Mouse (Mus musculus): Measurements from ENCODE around the gene Tatdn2. TPM values are rescaled to one million over a fixed set of nuclear protein-coding genes. Genes with fewer than 3 reads are reported as not detected.

Gene Tatdn2
- total and polyA plus RNA-seq, 3 experiments: 20.9 to 72.0 (median 33.1) TPM

- Histone ChIP-seq H3K9me3 (replicated peaks) (no peaks in the 10 kb centered on the region), H3K4me3 (ENCODE audit: low read depth, low read length) (no peak overlapping the region), H3K27me3 (ENCODE audit: insufficient read depth, low read length) (no peaks in the 10 kb centered on the region), H3K4me1 (ENCODE audit: insufficient read depth, low read depth, low read length) (peaks cover 27% of the 10 kb centered on the region), H3K36me3 (replicated peaks) (peaks cover 99% of the 10 kb centered on the region)
- no peak for ATAC-seq (ENCODE audit: extremely low read depth, insufficient number of reproducible peaks, low FRiP score, poor library complexity, severe bottlenecking)
- DNase-seq (ENCODE audit: low spot score): no peak
- TF ChIP-seq CTCF (IDR thresholded peaks at IDR 0.05; ENCODE audit: low read depth, low read length): no peak
- no peak for TF ChIP-seq GATA2 (IDR thresholded peaks at IDR 0.05; ENCODE audit: borderline replicate concordance, low read depth, low read length)
- TF ChIP-seq POLR2AphosphoS5 (IDR thresholded peaks at IDR 0.05; ENCODE audit: insufficient replicate concordance, low read depth, low read length): no peak
- TF ChIP-seq GATA1 (IDR thresholded peaks at IDR 0.05; ENCODE audit: borderline replicate concordance, low read length): no peak
Measured at GRCm38 (mm10) chr6:113717541-113717940, 20.7 kb downstream of the Tatdn2 start.

DNA sequence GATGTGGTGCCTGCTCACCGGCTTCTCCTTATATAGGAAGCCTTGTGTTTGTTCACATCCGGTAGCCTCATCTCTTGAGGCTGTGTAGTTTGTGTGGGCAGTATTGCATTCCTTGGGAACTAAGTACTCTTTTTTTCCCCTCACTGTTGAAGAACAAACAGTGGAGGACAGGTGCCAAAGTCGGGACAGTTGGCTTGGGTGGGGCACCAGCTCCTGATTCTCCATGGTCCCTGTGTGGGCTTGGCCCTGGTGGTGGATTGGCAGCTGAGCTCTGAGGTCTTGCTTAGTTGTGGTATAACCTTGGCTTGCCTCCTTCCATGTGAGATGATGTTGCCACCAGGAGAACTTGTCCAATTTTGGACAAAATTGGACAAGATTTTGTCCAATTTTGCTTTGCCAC, 23.0 kb downstream of the Tatdn2 start, which contains the start of gene Ghrl:
Ghrl (minus strand) TSS at position 3 of the 400 bp plus-strand sequence.
- Histone ChIP-seq H3K4me3 (ENCODE audit: low read depth, low read length) (no peak within 1 kb of the TSS), H3K27me3 (ENCODE audit: insufficient read depth, low read length) (no peaks in the 10 kb centered on the region), H3K36me3 (replicated peaks) (peaks cover 100% of the 10 kb centered on the region), H3K4me1 (ENCODE audit: insufficient read depth, low read depth, low read length) (peaks cover 13% of the 10 kb centered on the region), H3K9me3 (replicated peaks) (no peaks in the 10 kb centered on the region)
- TF ChIP-seq GATA2 (IDR thresholded peaks at IDR 0.05; ENCODE audit: borderline replicate concordance, low read depth, low read length): no peak
- TF ChIP-seq CTCF (IDR thresholded peaks at IDR 0.05; ENCODE audit: low read depth, low read length): no peak
- TF ChIP-seq GATA1 (IDR thresholded peaks at IDR 0.05; ENCODE audit: borderline replicate concordance, low read length): no peak
- no peak for TF ChIP-seq POLR2AphosphoS5 (IDR thresholded peaks at IDR 0.05; ENCODE audit: insufficient replicate concordance, low read depth, low read length)
- TF ChIP-seq TAL1 (conservative IDR thresholded peaks at IDR 0.05; ENCODE audit: low read depth, low read length): no peak
- DNase-seq (ENCODE audit: low spot score) (no peak), ATAC-seq (ENCODE audit: extremely low read depth, insufficient number of reproducible peaks, low FRiP score, poor library complexity, severe bottlenecking) (no peak)

DNA sequence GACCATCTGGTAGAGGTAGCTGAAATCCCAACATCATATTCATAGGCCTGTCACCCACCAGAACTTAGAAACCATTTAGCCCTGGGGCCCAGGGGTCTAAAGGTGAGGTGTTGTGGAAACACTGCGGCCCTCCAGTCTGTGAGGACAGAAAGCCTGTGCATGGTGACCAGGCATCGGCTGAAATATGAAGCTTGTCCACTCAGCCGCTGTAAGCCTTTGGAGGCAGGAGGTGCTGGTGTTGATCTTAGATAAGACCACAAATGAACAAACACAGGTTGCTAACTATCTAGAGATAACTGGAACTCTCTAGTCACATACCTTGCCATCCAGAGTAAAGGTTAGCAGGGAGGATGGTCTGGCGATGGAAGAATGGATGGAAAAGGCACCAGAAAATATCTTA, 24.2 kb downstream of the Tatdn2 start:
- TF ChIP-seq POLR2AphosphoS5 (IDR thresholded peaks at IDR 0.05; ENCODE audit: insufficient replicate concordance, low read depth, low read length): no peak
- TF ChIP-seq TAL1 (conservative IDR thresholded peaks at IDR 0.05; ENCODE audit: low read depth, low read length): no peak
- TF ChIP-seq GATA2 (IDR thresholded peaks at IDR 0.05; ENCODE audit: borderline replicate concordance, low read depth, low read length): no peak
- no peak for TF ChIP-seq CTCF (IDR thresholded peaks at IDR 0.05; ENCODE audit: low read depth, low read length)
- no peak for TF ChIP-seq GATA1 (IDR thresholded peaks at IDR 0.05; ENCODE audit: borderline replicate concordance, low read length)

DNA sequence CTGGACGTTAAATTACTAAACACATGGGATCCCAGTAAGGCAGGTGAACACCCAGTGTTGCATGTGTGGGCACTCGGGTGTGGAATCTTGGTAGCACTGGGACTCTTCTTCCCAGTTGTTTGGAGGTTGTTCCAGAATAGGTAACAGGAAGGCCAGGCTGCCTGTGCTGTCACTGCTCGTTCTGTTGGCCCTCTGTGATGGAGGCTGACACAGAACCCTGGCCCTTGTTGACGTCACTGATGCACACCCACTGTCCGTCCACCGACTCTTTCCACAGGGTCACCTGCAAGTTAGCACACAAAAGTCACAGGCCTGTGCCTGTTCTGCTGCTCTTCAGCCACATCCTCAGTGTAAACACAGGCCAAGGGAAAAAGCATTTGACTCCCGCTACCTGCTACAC, 31.3 kb downstream of the Tatdn2 start:
- Histone ChIP-seq H3K27me3 (ENCODE audit: insufficient read depth, low read length) (no peaks in the 10 kb centered on the region), H3K4me1 (ENCODE audit: insufficient read depth, low read depth, low read length) (peaks cover 5% of the 10 kb centered on the region; the same call in 1 of the 2 replicates), H3K9me3 (replicated peaks) (no peaks in the 10 kb centered on the region), H3K4me3 (ENCODE audit: low read depth, low read length) (no peak overlapping the region), H3K36me3 (replicated peaks) (peaks cover 99% of the 10 kb centered on the region)
- ATAC-seq (ENCODE audit: extremely low read depth, insufficient number of reproducible peaks, low FRiP score, poor library complexity, severe bottlenecking): no peak
- DNase-seq (ENCODE audit: low spot score): no peak
- TF ChIP-seq TAL1 (conservative IDR thresholded peaks at IDR 0.05; ENCODE audit: low read depth, low read length): no peak
- no peak for TF ChIP-seq GATA2 (IDR thresholded peaks at IDR 0.05; ENCODE audit: borderline replicate concordance, low read depth, low read length)
- no peak for TF ChIP-seq GATA1 (IDR thresholded peaks at IDR 0.05; ENCODE audit: borderline replicate concordance, low read length)
- TF ChIP-seq POLR2AphosphoS5 (IDR thresholded peaks at IDR 0.05; ENCODE audit: insufficient replicate concordance, low read depth, low read length): no peak
- no peak for TF ChIP-seq CTCF (IDR thresholded peaks at IDR 0.05; ENCODE audit: low read depth, low read length)

More for the DNA sequence above, 24.2 kb downstream of the Tatdn2 start:
- Histone ChIP-seq H3K36me3 (replicated peaks) (peaks cover 99% of the 10 kb centered on the region), H3K9me3 (replicated peaks) (no peaks in the 10 kb centered on the region), H3K4me1 (ENCODE audit: insufficient read depth, low read depth, low read length) (peaks cover 2% of the 10 kb centered on the region; the same call in 1 of the 2 replicates), H3K4me3 (ENCODE audit: low read depth, low read length) (no peak overlapping the region), H3K27me3 (ENCODE audit: insufficient read depth, low read length) (no peaks in the 10 kb centered on the region)
- ATAC-seq (ENCODE audit: extremely low read depth, insufficient number of reproducible peaks, low FRiP score, poor library complexity, severe bottlenecking) (no peak), DNase-seq (ENCODE audit: low spot score) (no peak)

DNA sequence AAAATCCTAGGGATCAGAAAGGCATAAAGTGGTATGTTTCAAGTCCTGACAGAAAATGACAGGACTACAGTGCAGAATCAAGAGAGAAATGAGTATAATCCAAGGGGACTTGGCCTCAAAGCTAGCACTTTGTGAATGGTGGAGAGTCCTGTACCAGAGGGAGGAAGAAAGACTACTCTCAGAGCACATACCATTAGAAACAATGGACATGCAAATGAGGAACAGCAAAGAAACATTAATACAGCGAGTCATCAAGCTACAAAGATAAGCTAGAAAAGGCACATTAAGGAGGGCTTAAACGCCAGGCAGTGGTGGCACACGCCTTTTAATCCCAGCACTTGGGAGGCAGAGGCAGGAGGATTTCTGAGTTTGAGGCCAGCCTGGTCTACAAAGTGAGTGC, 34.4 kb downstream of the Tatdn2 start:
- DNase-seq (ENCODE audit: low spot score) (no peak), ATAC-seq (ENCODE audit: extremely low read depth, insufficient number of reproducible peaks, low FRiP score, poor library complexity, severe bottlenecking) (no peak)
- Histone ChIP-seq H3K27me3 (ENCODE audit: insufficient read depth, low read length) (no peaks in the 10 kb centered on the region), H3K36me3 (replicated peaks) (peaks cover 100% of the 10 kb centered on the region), H3K9me3 (replicated peaks) (no peaks in the 10 kb centered on the region), H3K4me1 (ENCODE audit: insufficient read depth, low read depth, low read length) (peaks cover 5% of the 10 kb centered on the region; the same call in 1 of the 2 replicates), H3K4me3 (ENCODE audit: low read depth, low read length) (no peak overlapping the region)
- TF ChIP-seq POLR2AphosphoS5 (IDR thresholded peaks at IDR 0.05; ENCODE audit: insufficient replicate concordance, low read depth, low read length) (no peak), GATA1 (IDR thresholded peaks at IDR 0.05; ENCODE audit: borderline replicate concordance, low read length) (no peak), TAL1 (conservative IDR thresholded peaks at IDR 0.05; ENCODE audit: low read depth, low read length) (no peak), GATA2 (IDR thresholded peaks at IDR 0.05; ENCODE audit: borderline replicate concordance, low read depth, low read length) (no peak), CTCF (IDR thresholded peaks at IDR 0.05; ENCODE audit: low read depth, low read length) (no peak)

DNA sequence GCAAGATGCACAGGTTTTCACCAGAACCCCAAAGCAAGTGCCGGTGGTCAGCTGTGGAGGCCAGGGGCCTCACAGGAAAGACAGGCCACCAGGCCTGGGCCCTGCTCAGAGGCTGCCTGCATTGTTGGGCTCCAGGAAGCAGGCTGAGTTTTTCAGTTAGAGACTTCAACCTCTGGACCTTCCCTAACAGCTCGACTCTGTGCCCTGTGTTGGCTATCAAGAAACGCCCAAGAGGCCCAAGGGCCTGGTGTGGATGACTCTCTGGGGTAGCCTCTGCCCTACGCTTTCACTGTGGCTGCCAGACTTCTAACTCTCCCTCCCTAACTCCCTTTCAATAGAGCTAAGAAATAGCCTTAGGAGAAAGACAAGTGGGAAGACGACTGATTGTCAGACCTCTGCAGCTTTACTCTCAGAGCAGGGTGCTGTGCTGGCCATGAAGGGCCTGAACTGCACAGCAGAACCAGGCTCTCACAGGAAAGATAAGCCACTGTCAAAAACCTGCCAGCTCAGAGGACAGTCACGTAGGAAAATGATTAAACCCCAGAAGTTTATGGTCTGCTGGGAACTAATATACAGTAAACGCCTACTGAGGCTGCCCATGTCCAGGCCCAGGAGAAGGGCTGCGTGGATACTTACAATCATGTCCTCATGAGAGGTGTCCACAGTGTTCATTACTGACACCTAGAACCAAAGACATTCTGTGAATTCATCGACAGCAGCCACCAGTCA, 40.6 kb downstream of the Tatdn2 start:
- H3K4me1 ChIP-seq (ENCODE audit: insufficient read depth, low read depth, low read length): peaks cover 26% of the 10 kb centered on the region
- H3K36me3 ChIP-seq (replicated peaks): peaks cover 66% of the 10 kb centered on the region
- no peak for TF ChIP-seq CTCF (IDR thresholded peaks at IDR 0.05; ENCODE audit: low read depth, low read length)
- no peak for TF ChIP-seq TAL1 (conservative IDR thresholded peaks at IDR 0.05; ENCODE audit: low read depth, low read length)
- TF ChIP-seq GATA1 (IDR thresholded peaks at IDR 0.05; ENCODE audit: borderline replicate concordance, low read length): no peak
- no peak for TF ChIP-seq POLR2AphosphoS5 (IDR thresholded peaks at IDR 0.05; ENCODE audit: insufficient replicate concordance, low read depth, low read length)
- TF ChIP-seq GATA2 (IDR thresholded peaks at IDR 0.05; ENCODE audit: borderline replicate concordance, low read depth, low read length): no peak

More for the DNA sequence above, 40.6 kb downstream of the Tatdn2 start:
- no peak for ATAC-seq (ENCODE audit: extremely low read depth, insufficient number of reproducible peaks, low FRiP score, poor library complexity, severe bottlenecking)
- no peak for DNase-seq (ENCODE audit: low spot score)
- no peak overlapping the region for H3K4me3 ChIP-seq (ENCODE audit: low read depth, low read length)
- H3K27me3 ChIP-seq (ENCODE audit: insufficient read depth, low read length): no peaks in the 10 kb centered on the region
- H3K9me3 ChIP-seq (replicated peaks): no peaks in the 10 kb centered on the region

Data from G1E (cell line).